Mouse (Mus musculus) limb, embryonic 12.5 days (tissue): ENCODE measurements around the gene Pbx2. TPM values are rescaled to one million over a fixed set of nuclear protein-coding genes. Genes with fewer than 3 reads are reported as not detected.

ENCODE experiments used
- ATAC-seq: fragments of 200-750 bp; cut with Nextera tagmentation; 2 replicates; pipeline ENCODE4 v1.8.0; 2017; ENCODE audit warnings: low read depth, moderate TSS enrichment; ENCODE audit not compliant: insufficient number of reproducible peaks, insufficient read depth, low FRiP score, low TSS enrichment
- H3K27ac ChIP-seq: fragments of 300-500 bp; sonication (generic); 2 replicates; pipeline ENCODE4 v1.5.1; 2016; ENCODE audit warnings: mild to moderate bottlenecking, moderate library complexity
- H3K27me3 ChIP-seq: fragments of 300-500 bp; sonication (generic); 2 replicates; pipeline ENCODE4 v1.6.1; 2016; ENCODE audit warnings: mild to moderate bottlenecking, moderate library complexity
- H3K36me3 ChIP-seq: fragments of 300-500 bp; sonication (generic); 2 replicates; pipeline ENCODE4 v1.6.1; 2016; ENCODE audit warnings: mild to moderate bottlenecking, moderate library complexity
- H3K4me1 ChIP-seq: fragments of 300-500 bp; sonication (generic); replicated peaks from 2 replicates; pipeline ENCODE4 v1.6.1; 2016
- H3K4me2 ChIP-seq: fragments of 300-500 bp; sonication (generic); 2 replicates; pipeline ENCODE4 v1.6.1; 2016; ENCODE audit warnings: mild to moderate bottlenecking, moderate library complexity
- H3K4me3 ChIP-seq: fragments of 300-500 bp; sonication (generic); replicated peaks from 2 replicates; pipeline ENCODE4 v1.5.1; 2016; ENCODE audit warnings: mild to moderate bottlenecking
- H3K9ac ChIP-seq: fragments of 300-500 bp; sonication (generic); replicated peaks from 2 replicates; pipeline ENCODE4 v1.6.1; 2016; ENCODE audit warnings: mild to moderate bottlenecking, moderate library complexity
- H3K9me3 ChIP-seq: fragments of 300-500 bp; sonication (generic); 2 replicates; pipeline ENCODE4 v1.6.1; 2016; ENCODE audit warnings: mild to moderate bottlenecking, moderate library complexity
- WGBS: fragments of 180-500 bp; shearing (Covaris S2); methylation state at CpG from one replicate; pipeline ENCODE4 v1.1.7; 2016; 5-methylcytosine and 5-hydroxymethylcytosine counted together
- polyA plus RNA-seq: library from polyadenylated mRNA; unstranded; fragments of >200 nt; fragmentation: Nextera tagmentation; extraction: Ambion mirVana; gene quantifications from 2 replicates; pipeline ENCODE4 v1.2.1, GENCODE M21; 2016

Pbx2 gene
- polyA plus RNA-seq, 1 experiment from 2014 or later = 24.6 TPM

DNA sequence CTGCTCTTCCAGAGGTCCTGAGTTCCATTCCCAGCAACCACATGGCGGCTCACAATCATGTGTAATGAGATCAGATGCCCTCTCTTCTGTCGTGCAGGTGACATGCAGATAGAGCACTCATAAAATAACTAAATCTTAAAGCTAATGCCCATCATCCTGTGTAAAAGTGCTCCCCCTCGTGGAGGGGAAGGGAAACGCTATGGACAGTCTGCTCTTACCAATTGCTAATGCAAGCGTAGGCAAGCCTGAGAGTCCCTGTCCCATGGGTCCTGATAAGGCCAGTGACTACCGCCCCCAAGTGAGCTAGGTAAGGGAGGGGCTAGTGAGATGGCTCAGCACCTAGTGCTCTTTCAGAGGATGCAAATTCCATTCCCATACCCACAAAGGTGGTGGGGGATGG, 27.9 kb downstream of the Pbx2 start:
- Histone ChIP-seq H3K27me3 (no peaks in the 10 kb centered on the region), H3K36me3 (peaks cover 72% of the 10 kb centered on the region), H3K9ac (no peak overlapping the region), H3K27ac (no peak overlapping the region), H3K4me2 (no peak overlapping the region), H3K4me1 (no peaks in the 10 kb centered on the region), H3K4me3 (no peak overlapping the region), H3K9me3 (no peaks in the 10 kb centered on the region)
- no peak for ATAC-seq
- WGBS = 20% methylated on average over 6 of the region's 6 CpGs

DNA sequence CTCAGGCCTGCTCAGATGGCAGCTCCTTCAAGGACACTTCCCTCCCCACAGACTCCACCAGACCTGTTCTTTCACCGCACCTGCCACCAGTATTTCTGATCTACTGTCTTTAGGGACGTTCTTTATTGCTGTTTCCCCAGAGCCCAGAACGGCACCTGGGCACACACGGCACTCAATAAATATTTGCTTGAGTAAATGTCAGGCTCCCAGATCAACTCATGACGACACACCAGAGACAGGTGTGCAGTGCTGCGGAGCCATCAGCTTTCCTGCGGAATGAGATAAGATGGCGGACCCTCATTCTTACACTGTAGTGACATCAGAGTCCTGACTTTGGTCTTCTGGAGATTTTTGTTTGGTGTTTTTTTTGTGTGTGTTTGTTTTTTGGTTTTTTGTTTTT, 29.9 kb downstream of the Pbx2 start:
- Histone ChIP-seq H3K4me3 (no peak overlapping the region), H3K27me3 (no peaks in the 10 kb centered on the region), H3K36me3 (peaks cover 64% of the 10 kb centered on the region), H3K9me3 (no peaks in the 10 kb centered on the region), H3K4me2 (no peak overlapping the region), H3K4me1 (peaks cover under 1% of the 10 kb centered on the region), H3K27ac (no peak overlapping the region), H3K9ac (no peak overlapping the region)
- WGBS = 90% methylated on average over 8 of the region's 8 CpGs
- no peak for ATAC-seq

DNA sequence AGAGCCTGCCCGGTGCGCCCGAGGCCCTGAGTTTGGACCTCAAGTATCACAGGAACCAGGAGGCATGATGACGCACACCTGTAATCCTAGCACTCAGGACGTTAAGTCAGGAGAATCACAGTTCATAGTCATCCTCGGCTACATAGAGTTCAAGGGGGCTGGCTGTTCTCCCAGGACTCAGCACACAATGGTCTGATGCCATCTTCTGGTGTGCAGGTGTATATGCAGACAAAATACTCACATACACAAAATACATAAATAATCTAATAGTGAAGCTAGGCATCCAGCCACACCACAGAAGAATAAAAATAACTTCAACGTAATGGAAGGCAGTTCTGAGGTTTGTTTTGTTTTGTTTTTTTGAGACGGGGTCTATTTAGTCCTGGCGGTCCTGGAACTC, 32.1 kb downstream of the Pbx2 start:
- H3K9ac ChIP-seq = no peak overlapping the region
- ATAC-seq = no peak
- peaks cover 12% of the 10 kb centered on the region for H3K4me1 ChIP-seq
- H3K27me3 ChIP-seq = no peaks in the 10 kb centered on the region
- H3K36me3 ChIP-seq = peaks cover 48% of the 10 kb centered on the region
- 89% methylated on average over 9 of the region's 9 CpGs for WGBS
- no peak overlapping the region for H3K27ac ChIP-seq
- no peak overlapping the region for H3K4me2 ChIP-seq
- H3K9me3 ChIP-seq = no peaks in the 10 kb centered on the region
- no peak overlapping the region for H3K4me3 ChIP-seq

DNA sequence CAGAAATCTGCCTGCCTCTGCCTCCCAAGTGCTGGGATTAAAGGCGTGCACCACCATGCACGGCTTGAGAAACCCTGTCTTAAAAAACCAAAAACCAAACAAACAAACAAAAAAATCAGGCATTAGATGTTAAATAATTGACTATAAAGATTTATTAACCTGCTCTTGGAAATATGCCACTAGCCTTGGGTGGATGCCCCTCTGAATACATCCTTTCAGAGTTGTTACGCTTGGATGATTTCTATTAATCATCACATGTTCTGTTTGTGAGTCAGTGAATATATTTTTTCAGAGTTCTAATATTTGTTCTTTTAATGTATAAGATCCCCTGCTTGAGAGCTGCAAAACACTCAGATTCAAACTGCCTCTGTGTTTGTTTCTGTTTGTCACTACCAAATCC, 33.9 kb downstream of the Pbx2 start:
- WGBS = 92% methylated on average over 3 of the region's 3 CpGs
- H3K4me1 ChIP-seq = peaks cover 29% of the 10 kb centered on the region
- peaks cover 17% of the 10 kb centered on the region for H3K27me3 ChIP-seq
- H3K9me3 ChIP-seq = no peaks in the 10 kb centered on the region
- H3K36me3 ChIP-seq = peaks cover 46% of the 10 kb centered on the region
- no peak overlapping the region for H3K4me2 ChIP-seq
- H3K4me3 ChIP-seq = no peak overlapping the region
- no peak overlapping the region for H3K9ac ChIP-seq
- H3K27ac ChIP-seq = no peak overlapping the region
- ATAC-seq = no peak

DNA sequence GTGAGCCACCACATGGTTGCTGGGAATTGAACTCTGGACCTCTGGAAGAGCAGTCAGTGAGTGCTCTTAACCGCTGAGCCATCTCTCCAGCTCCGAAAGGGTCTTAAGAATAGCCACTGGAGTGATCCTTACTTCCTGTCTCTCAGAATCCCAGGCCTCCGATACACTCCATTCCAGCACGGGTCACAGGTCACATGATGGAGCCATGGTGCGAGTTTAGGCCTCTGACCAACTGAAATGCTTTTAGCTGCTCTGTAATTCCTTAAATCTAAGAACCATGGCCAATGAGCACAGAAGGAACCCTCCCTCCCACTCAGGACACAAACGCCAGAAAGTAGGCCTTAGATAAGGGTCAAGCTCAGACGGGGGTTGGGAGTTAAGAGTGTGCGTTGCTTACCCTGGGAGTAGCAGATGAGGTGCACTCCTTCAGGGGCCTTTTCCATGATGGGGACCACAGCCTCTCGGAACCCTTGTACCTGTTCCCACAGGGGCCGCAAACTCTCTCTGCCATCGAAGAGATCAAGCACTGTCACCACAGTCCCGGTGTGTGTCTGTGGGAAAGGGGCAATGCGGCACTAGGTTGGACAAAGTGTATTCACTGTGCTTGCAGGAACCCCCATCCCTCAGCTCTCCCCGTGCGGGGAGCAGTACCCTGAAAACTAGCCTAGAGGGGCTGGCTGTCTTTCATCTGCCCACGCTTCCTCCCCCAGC, 35.2 kb downstream of the Pbx2 start:
- Histone ChIP-seq H3K27me3 (peaks cover 29% of the 10 kb centered on the region), H3K4me1 (peaks cover 42% of the 10 kb centered on the region), H3K27ac (peak overlapping the region; percentile 90), H3K9ac (peak overlapping the region; percentile 73), H3K36me3 (peaks cover 38% of the 10 kb centered on the region), H3K9me3 (no peaks in the 10 kb centered on the region), H3K4me2 (peak overlapping the region; percentile 87), H3K4me3 (peak overlapping the region; percentile 76)
- ATAC-seq = no peak
- 54% methylated on average over 16 of the region's 16 CpGs for WGBS

DNA sequence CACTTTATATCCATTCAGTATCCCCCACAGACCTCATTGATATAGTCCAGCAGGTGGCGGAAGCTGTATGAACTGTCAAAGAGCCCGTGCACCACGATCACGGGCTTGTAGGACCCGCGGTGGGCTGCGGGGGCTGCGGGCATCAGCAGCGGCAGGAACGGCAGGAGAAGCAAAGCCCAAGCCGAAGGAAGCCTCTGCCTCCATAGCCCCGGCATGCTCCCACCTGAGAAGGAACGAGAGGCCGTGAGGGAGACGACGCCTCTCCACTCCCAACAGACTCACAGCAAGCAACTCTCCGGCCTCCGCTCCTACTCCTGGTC, 35.7 kb downstream of the Pbx2 start:
- Histone ChIP-seq H3K36me3 (peaks cover 35% of the 10 kb centered on the region), H3K9ac (peak overlapping the region; percentile 73), H3K4me1 (peaks cover 47% of the 10 kb centered on the region), H3K27ac (peak overlapping the region; percentile 90), H3K9me3 (no peaks in the 10 kb centered on the region), H3K4me2 (peak overlapping the region; percentile 87), H3K27me3 (peaks cover 35% of the 10 kb centered on the region), H3K4me3 (peak overlapping the region; percentile 76)
- WGBS = under 1% methylated on average over 18 of the region's 18 CpGs
- ATAC-seq = 0 out of 2 replicates have a peak, but pooled peaks have one; percentile 4

DNA sequence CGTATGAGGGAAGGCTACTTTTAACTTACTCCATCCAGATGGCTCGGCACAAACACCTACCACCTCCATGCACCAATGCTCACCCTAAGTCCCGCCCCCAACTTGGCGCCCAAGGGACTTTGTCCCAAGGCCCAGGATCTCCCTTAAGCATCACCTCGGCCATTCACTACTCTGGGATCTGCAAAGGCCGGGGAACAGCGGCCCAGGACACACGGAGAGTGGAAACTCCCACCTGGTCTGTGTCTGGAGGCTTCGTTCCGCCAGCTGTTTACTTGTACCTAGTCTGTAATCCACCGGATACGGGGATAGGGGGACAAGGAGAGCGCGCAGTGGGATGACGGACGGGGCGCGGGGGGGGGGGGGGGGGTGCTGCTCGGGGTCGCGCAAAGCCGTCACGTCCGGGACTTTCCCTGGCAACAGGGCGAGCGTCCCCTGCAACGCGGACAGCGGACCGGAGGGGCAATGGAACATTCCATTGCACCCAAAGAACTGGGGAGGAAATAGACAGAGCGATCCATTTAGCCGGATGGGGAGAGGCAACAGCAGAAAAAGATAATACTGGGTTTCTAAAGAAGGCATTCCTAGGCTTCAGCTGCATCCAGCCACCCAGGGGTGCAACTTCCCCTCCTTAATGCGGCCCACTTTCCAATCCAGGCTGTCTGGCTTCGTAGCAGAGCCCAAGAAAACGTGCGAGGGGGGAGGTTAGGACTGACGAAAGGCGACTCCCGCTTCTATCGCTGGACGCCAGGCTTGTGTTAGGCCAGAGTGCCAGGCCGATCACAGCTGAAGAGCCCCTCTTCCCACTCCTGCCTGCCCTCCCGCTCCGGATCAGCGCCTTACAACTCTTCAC, 36.3 kb downstream of the Pbx2 start:
- H3K36me3 ChIP-seq = peaks cover 29% of the 10 kb centered on the region
- under 1% methylated on average over 43 of the region's 45 CpGs for WGBS
- H3K27ac ChIP-seq = peak overlapping the region; percentile 90
- peak overlapping the region; percentile 87 for H3K4me2 ChIP-seq
- peak overlapping the region; percentile 76 for H3K4me3 ChIP-seq
- H3K27me3 ChIP-seq = peaks cover 40% of the 10 kb centered on the region
- H3K9me3 ChIP-seq = no peaks in the 10 kb centered on the region
- peak; percentile 73 for ATAC-seq
- H3K9ac ChIP-seq = peak overlapping the region; percentile 73
- H3K4me1 ChIP-seq = peaks cover 53% of the 10 kb centered on the region

DNA sequence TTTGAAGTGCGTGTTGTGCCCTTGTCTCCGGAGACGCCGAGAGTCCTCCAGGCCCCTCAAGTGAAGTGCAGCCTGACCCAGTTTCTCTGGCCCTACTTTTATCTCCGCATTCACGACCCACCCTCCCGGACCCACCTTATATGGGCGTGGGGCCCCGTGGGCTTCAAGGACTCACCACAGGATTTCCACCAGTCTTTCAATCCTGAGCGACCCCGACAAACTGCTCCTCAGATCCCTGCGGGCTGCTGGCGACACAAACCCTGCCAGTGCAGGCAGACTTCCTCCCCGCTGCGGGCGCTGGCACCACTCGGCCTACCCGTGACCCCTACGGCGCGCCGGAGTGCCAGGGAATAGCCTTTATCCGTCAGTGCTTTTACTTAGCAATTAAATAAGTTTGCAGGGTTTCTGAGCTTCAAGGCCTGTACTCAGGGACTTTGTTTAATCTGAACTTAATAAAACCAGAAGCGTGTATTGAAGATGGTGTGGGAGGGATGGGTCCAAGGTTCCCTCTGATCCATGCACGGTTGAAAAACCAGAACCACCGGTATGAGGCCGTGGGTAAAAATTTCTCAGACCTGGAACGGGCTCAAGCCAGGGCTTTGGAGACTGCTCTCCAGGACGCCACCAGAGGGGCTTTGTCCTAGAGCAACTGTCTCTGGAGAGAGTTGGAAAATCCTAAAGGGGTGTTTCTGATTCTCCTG, 37.0 kb downstream of the Pbx2 start, which contains the start of gene Ppt2:
Gene Ppt2, minus strand, starts transcription at position 568 of the 701 bp plus-strand sequence.
- 6% methylated on average over 29 of the region's 29 CpGs for WGBS
- Histone ChIP-seq H3K4me2 (peak within 1 kb of the TSS; percentile 87), H3K4me3 (peak within 1 kb of the TSS; percentile 76), H3K36me3 (peaks cover 21% of the 10 kb centered on the region), H3K9ac (peak within 1 kb of the TSS; percentile 73), H3K27me3 (peaks cover 48% of the 10 kb centered on the region), H3K27ac (peak within 1 kb of the TSS; percentile 90), H3K4me1 (peaks cover 54% of the 10 kb centered on the region), H3K9me3 (no peaks in the 10 kb centered on the region)
- ATAC-seq = peak; percentile 6; the same call in 1 of the 2 replicates

DNA sequence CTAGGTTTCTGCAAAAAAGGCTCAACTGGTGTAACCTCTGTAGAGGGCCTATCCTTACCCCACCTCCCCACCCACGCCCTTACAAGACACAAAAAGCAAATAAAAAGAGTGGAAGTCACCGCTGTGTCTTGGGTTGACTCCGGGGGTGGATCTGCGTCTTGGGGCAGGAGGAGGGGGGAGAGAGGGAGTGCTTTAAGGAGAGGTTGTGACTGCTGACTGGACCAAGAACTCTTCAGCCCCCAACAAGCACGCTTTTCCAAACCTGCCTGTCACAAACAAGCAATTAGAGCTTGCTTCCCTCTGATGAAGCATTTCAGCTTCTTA, 37.5 kb downstream of the Pbx2 start:
- peaks cover 54% of the 10 kb centered on the region for H3K4me1 ChIP-seq
- no peaks in the 10 kb centered on the region for H3K9me3 ChIP-seq
- WGBS = 28% methylated on average over 5 of the region's 5 CpGs
- H3K4me3 ChIP-seq = peak overlapping the region; percentile 76
- peaks cover 53% of the 10 kb centered on the region for H3K27me3 ChIP-seq
- peak overlapping the region; percentile 73; the same call in 1 of the 2 replicates for H3K9ac ChIP-seq
- no peak overlapping the region for H3K27ac ChIP-seq
- H3K4me2 ChIP-seq = peak overlapping the region; percentile 87
- H3K36me3 ChIP-seq = peaks cover 16% of the 10 kb centered on the region
- no peak for ATAC-seq

DNA sequence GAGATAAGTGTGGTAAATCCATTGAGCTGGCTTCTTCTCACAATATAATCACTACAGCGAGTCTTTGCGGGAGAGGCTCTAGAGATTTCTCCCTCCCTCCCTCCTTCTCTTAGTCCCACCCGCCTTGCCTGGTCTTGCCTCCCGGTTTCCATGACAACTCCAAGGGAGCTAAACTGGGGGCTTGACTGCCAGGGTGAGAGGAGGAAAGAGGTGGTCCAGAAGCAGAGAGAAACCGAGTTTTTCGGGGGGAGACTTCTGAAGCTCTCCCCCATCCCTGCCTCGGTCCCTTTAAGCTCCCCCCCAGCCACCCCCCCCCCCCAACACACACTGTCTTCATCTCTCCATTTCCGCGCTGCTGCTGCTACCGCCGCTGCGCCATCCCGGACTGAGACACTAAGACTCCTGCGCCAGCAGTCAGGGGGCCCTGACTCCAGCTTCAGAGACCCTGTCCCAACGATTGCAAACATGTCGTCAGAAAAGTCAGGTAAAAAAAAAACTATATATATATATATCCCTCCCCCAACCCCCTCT, 38.2 kb downstream of the Pbx2 start, which contains the start of gene Prrt1:
Gene Prrt1, plus strand, starts transcription at position 313 of the 531 bp plus-strand sequence.
- no peak for ATAC-seq
- peaks cover 59% of the 10 kb centered on the region for H3K27me3 ChIP-seq

More for the DNA sequence above, 38.2 kb downstream of the Pbx2 start, which contains the start of gene Prrt1:
- WGBS = under 1% methylated on average over 16 of the region's 16 CpGs
- peak within 1 kb of the TSS; percentile 73; the same call in 1 of the 2 replicates for H3K9ac ChIP-seq
- peaks cover 9% of the 10 kb centered on the region; the same call in 1 of the 2 replicates for H3K36me3 ChIP-seq
- H3K27ac ChIP-seq = no peak within 1 kb of the TSS
- peaks cover 54% of the 10 kb centered on the region for H3K4me1 ChIP-seq
- H3K4me2 ChIP-seq = peak within 1 kb of the TSS; percentile 87
- H3K4me3 ChIP-seq = peak within 1 kb of the TSS; percentile 76
- H3K9me3 ChIP-seq = no peaks in the 10 kb centered on the region
